Mouse (Mus musculus) granulocyte monocyte progenitor cell, adult 5-6 weeks (primary cell): ENCODE data around the gene Tril. TPM values are rescaled to one million over a fixed set of nuclear protein-coding genes. Genes with fewer than 3 reads are reported as not detected.
A peak's percentile ranks its signal among the peaks of the same experiment; 100 is the strongest.

Source experiments
- ATAC-seq: replicated peaks from 2 replicates; pipeline ENCODE4 v1.8.0; 2016; ENCODE audit warnings: mild to moderate bottlenecking, moderate TSS enrichment, inconsistent platforms; ENCODE audit not compliant: poor library complexity, severe bottlenecking
- total RNA-seq, 2 experiments: library from RNA; stranded (forward) in 1 of 2; stranded (reverse) in 1 of 2; fragments of 200-712, 200-1000 nt in 1 of 2; fragments of >200 nt in 1 of 2; fragmentation: Nextera tagmentation in 1 of 2; gene quantifications; 2 replicates each; pipeline ENCODE4 v1.2.3; 2014 to 2017

The Tril gene
- not detected in 2 replicates for total RNA-seq (2014; fragmentation: Nextera tagmentation)
- not detected in 2 replicates for total RNA-seq (2017)

- ATAC-seq = no peak
Observed at GRCm38 (mm10) chr6:53820486-53820985, at the start of gene Tril. Gene Tril (minus strand): TSS chr6:53820830.

- ATAC-seq = no peak
Observed at GRCm38 (mm10) chr6:53863011-53863410, 42.4 kb upstream of the Tril start.

GRCm38 (mm10) chr6:53859106-53859505 lies 38.5 kb upstream of the Tril start:
- no peak for ATAC-seq

GRCm38 (mm10) chr6:53857822-53858221 lies 37.2 kb upstream of the Tril start:
- no peak for ATAC-seq

GRCm38 (mm10) chr6:53856775-53857174 lies 36.1 kb upstream of the Tril start:
- ATAC-seq = no peak

- ATAC-seq = no peak
Observed at GRCm38 (mm10) chr6:53854971-53855856, 34.6 kb upstream of the Tril start.

GRCm38 (mm10) chr6:53854226-53854625 lies 33.6 kb upstream of the Tril start:
- ATAC-seq = no peak

- ATAC-seq = no peak
Observed at GRCm38 (mm10) chr6:53853546-53853945, 32.9 kb upstream of the Tril start.

GRCm38 (mm10) chr6:53844626-53845025 lies 24.0 kb upstream of the Tril start:
- ATAC-seq = no peak

- ATAC-seq = no peak
Observed at GRCm38 (mm10) chr6:53825213-53825612, 4.6 kb upstream of the Tril start.

GRCm38 (mm10) chr6:53821041-53821501 lies 441 bp upstream of the Tril start:
- ATAC-seq = no peak

GRCm38 (mm10) chr6:53819761-53820485 lies 707 bp downstream of the Tril start:
- ATAC-seq = peak; percentile 26

GRCm38 (mm10) chr6:53818732-53819661 lies 1.6 kb downstream of the Tril start:
- ATAC-seq = peak; percentile 33

- ATAC-seq = peak; percentile 56
Observed at GRCm38 (mm10) chr6:53818264-53818731, 2.3 kb downstream of the Tril start.

GRCm38 (mm10) chr6:53817763-53818174 lies 2.9 kb downstream of the Tril start:
- ATAC-seq = peak; percentile 29

- no peak for ATAC-seq
Observed at GRCm38 (mm10) chr6:53816661-53817060, 4.0 kb downstream of the Tril start.

GRCm38 (mm10) chr6:53815691-53816090 lies 4.9 kb downstream of the Tril start:
- ATAC-seq = no peak

- no peak for ATAC-seq
Observed at GRCm38 (mm10) chr6:53814214-53814613, 6.4 kb downstream of the Tril start.

- no peak for ATAC-seq
Observed at GRCm38 (mm10) chr6:53812242-53812641, 8.4 kb downstream of the Tril start.

- ATAC-seq = no peak
Observed at GRCm38 (mm10) chr6:53808801-53809200, 11.8 kb downstream of the Tril start.
